Mouse (Mus musculus): ENCODE results near the gene Prkar1b. TPM values are rescaled to one million over a fixed set of nuclear protein-coding genes. Genes with fewer than 3 reads are reported as not detected.

The Prkar1b gene
- polyA plus RNA-seq, 1 experiment from 2014 or later = 50.4 TPM

GRCm38 (mm10) chr5:138993371-138994107, 156.3 kb downstream of the Prkar1b start:
- no peaks in the 10 kb centered on the region for H3K36me3 ChIP-seq
- peak overlapping the region; percentile 59 for H3K4me3 ChIP-seq
- H3K4me2 ChIP-seq (replicated peaks) = peak overlapping the region; percentile 94
- peaks cover 66% of the 10 kb centered on the region for H3K4me1 ChIP-seq
- H3K27me3 ChIP-seq = peaks cover 88% of the 10 kb centered on the region
- no peaks in the 10 kb centered on the region for H3K9me3 ChIP-seq
- no peak overlapping the region for H3K27ac ChIP-seq (replicated peaks)
- under 1% methylated on average over 39 of the region's 40 CpGs for WGBS
- H3K9ac ChIP-seq (replicated peaks) = peak overlapping the region; percentile 68
- ATAC-seq (ENCODE audit: low FRiP score, low read depth) = no peak

GRCm38 (mm10) chr5:138992611-138993370, 157.0 kb downstream of the Prkar1b start:
- Histone ChIP-seq H3K9me3 (no peaks in the 10 kb centered on the region), H3K4me1 (peaks cover 64% of the 10 kb centered on the region), H3K9ac (replicated peaks) (peak overlapping the region; percentile 68; the same call in 1 of the 2 replicates), H3K27ac (replicated peaks) (no peak overlapping the region), H3K27me3 (peaks cover 81% of the 10 kb centered on the region), H3K4me3 (peak overlapping the region; percentile 59), H3K36me3 (no peaks in the 10 kb centered on the region), H3K4me2 (replicated peaks) (peak overlapping the region; percentile 94)
- WGBS = 2% methylated on average over 59 of the region's 59 CpGs
- ATAC-seq (ENCODE audit: low FRiP score, low read depth) = no peak

- Histone ChIP-seq H3K9ac (replicated peaks) (no peak overlapping the region), H3K4me2 (replicated peaks) (no peak overlapping the region), H3K27me3 (peaks cover 70% of the 10 kb centered on the region), H3K9me3 (no peaks in the 10 kb centered on the region), H3K27ac (replicated peaks) (no peak overlapping the region), H3K36me3 (no peaks in the 10 kb centered on the region), H3K4me3 (no peak overlapping the region), H3K4me1 (peaks cover 54% of the 10 kb centered on the region)
- WGBS = 5% methylated on average over 4 of the region's 4 CpGs
- ATAC-seq (ENCODE audit: low FRiP score, low read depth) = no peak
Observed at GRCm38 (mm10) chr5:138991734-138992133, 158.1 kb downstream of the Prkar1b start.

- H3K9ac ChIP-seq (replicated peaks) = no peak overlapping the region
- no peaks in the 10 kb centered on the region for H3K9me3 ChIP-seq
- peaks cover 61% of the 10 kb centered on the region for H3K27me3 ChIP-seq
- H3K4me2 ChIP-seq (replicated peaks) = no peak overlapping the region
- H3K27ac ChIP-seq (replicated peaks) = no peak overlapping the region
- H3K4me1 ChIP-seq = peaks cover 45% of the 10 kb centered on the region
- no peaks in the 10 kb centered on the region for H3K36me3 ChIP-seq
- no peak overlapping the region for H3K4me3 ChIP-seq
- no peak for ATAC-seq (ENCODE audit: low FRiP score, low read depth)
- 63% methylated on average over 7 of the region's 7 CpGs for WGBS
Observed at GRCm38 (mm10) chr5:138990659-138991380, 159.0 kb downstream of the Prkar1b start.

DNA sequence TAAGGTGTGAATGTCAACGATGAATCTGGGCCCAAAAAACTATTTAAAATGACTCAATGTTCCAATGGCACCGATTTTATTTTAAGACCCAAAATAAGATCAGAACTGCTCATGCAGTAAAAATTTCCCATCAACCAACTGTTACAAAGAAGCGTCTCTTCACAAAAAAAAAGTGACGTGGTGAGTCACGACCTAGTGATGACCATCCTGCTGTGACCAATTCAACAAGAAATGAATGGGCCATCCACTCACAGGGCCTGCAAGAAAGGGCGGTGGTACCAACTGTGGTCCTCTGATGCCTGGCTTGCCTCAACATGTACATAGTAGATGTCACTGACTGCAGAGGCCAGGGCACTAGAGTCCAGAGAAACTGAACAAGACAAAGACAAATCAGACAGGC, 160.2 kb downstream of the Prkar1b start:
- peaks cover 50% of the 10 kb centered on the region for H3K27me3 ChIP-seq
- WGBS = 72% methylated on average over 6 of the region's 6 CpGs

GRCm38 (mm10) chr5:138988764-138989163, 161.0 kb downstream of the Prkar1b start:
- no peak overlapping the region for H3K4me3 ChIP-seq
- H3K27me3 ChIP-seq = peaks cover 42% of the 10 kb centered on the region
- no peaks in the 10 kb centered on the region for H3K36me3 ChIP-seq
- WGBS = 47% methylated on average over 9 of the region's 9 CpGs
- no peak overlapping the region for H3K9ac ChIP-seq (replicated peaks)
- peaks cover 32% of the 10 kb centered on the region for H3K4me1 ChIP-seq
- no peaks in the 10 kb centered on the region for H3K9me3 ChIP-seq
- no peak overlapping the region for H3K4me2 ChIP-seq (replicated peaks)
- no peak overlapping the region for H3K27ac ChIP-seq (replicated peaks)
- ATAC-seq (ENCODE audit: low FRiP score, low read depth) = no peak

More for the DNA sequence above, 160.2 kb downstream of the Prkar1b start:
- ATAC-seq (ENCODE audit: low FRiP score, low read depth) = no peak
- Histone ChIP-seq H3K9ac (replicated peaks) (no peak overlapping the region), H3K9me3 (no peaks in the 10 kb centered on the region), H3K4me2 (replicated peaks) (no peak overlapping the region), H3K27ac (replicated peaks) (no peak overlapping the region), H3K36me3 (no peaks in the 10 kb centered on the region), H3K4me1 (peaks cover 40% of the 10 kb centered on the region), H3K4me3 (no peak overlapping the region)

GRCm38 (mm10) chr5:138987994-138988393, 161.8 kb downstream of the Prkar1b start:
- WGBS = 73% methylated on average over 10 of the region's 10 CpGs
- H3K4me2 ChIP-seq (replicated peaks) = no peak overlapping the region
- peaks cover 34% of the 10 kb centered on the region for H3K27me3 ChIP-seq
- H3K4me3 ChIP-seq = no peak overlapping the region
- no peak overlapping the region for H3K9ac ChIP-seq (replicated peaks)
- ATAC-seq (ENCODE audit: low FRiP score, low read depth) = no peak
- no peak overlapping the region for H3K27ac ChIP-seq (replicated peaks)
- H3K36me3 ChIP-seq = no peaks in the 10 kb centered on the region
- H3K4me1 ChIP-seq = peaks cover 24% of the 10 kb centered on the region
- H3K9me3 ChIP-seq = no peaks in the 10 kb centered on the region

- no peak overlapping the region for H3K4me2 ChIP-seq (replicated peaks)
- no peak overlapping the region for H3K4me3 ChIP-seq
- no peak overlapping the region for H3K9ac ChIP-seq (replicated peaks)
- no peak for ATAC-seq (ENCODE audit: low FRiP score, low read depth)
- no peaks in the 10 kb centered on the region for H3K27me3 ChIP-seq
- 89% methylated on average over 4 of the region's 9 CpGs for WGBS
- H3K36me3 ChIP-seq = no peaks in the 10 kb centered on the region
- H3K4me1 ChIP-seq = no peaks in the 10 kb centered on the region
- no peaks in the 10 kb centered on the region for H3K9me3 ChIP-seq
- H3K27ac ChIP-seq (replicated peaks) = no peak overlapping the region
Observed at GRCm38 (mm10) chr5:138981921-138982320, 167.9 kb downstream of the Prkar1b start.

DNA sequence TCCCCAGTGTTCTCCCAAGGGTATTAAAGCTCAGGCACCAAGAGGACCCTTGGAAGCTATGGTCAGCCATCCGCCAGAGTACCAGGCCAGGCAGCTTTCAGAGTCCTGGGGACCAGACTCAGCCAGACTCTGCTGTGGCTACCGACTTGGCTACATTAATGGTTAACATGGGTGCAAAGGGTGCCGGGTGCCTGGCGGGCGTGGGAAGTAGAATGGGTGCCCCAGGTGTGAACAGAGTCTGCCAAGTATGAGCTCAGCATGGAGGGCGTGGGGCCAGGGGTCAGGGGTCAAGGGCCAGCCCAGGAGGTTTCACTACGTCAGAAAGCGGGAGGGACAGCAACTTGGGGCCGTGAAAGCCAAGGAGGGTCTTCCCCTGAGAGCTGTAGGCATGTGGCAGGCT, 169.2 kb downstream of the Prkar1b start:
- Histone ChIP-seq H3K9ac (replicated peaks) (no peak overlapping the region), H3K36me3 (no peaks in the 10 kb centered on the region), H3K27me3 (no peaks in the 10 kb centered on the region), H3K4me1 (no peaks in the 10 kb centered on the region), H3K4me3 (no peak overlapping the region), H3K4me2 (replicated peaks) (no peak overlapping the region), H3K9me3 (no peaks in the 10 kb centered on the region), H3K27ac (replicated peaks) (no peak overlapping the region)
- 86% methylated on average over 9 of the region's 9 CpGs for WGBS
- ATAC-seq (ENCODE audit: low FRiP score, low read depth) = no peak

DNA sequence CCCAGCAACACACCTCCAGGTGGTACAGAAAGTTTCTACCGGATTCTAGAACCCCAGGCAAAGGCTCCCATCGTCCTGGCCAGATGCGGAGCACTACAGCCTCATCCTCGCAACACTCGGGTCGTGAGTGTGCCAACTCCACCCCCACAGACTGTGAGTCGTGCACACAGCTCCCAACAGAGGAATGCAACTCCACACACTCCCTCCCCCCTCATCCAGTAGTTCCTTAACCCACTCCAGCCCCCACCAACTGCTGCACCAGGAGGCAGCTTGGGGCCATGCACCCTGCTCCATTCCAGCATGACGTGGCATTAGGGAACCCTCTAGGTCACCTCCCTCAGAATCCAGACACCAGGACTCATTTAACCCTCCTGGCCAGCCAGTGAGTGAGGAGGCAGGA, 170.0 kb downstream of the Prkar1b start:
- no peak overlapping the region for H3K4me3 ChIP-seq
- no peak overlapping the region for H3K27ac ChIP-seq (replicated peaks)
- no peaks in the 10 kb centered on the region for H3K27me3 ChIP-seq
- no peaks in the 10 kb centered on the region for H3K4me1 ChIP-seq
- no peak overlapping the region for H3K4me2 ChIP-seq (replicated peaks)
- no peaks in the 10 kb centered on the region for H3K36me3 ChIP-seq
- H3K9ac ChIP-seq (replicated peaks) = no peak overlapping the region
- ATAC-seq (ENCODE audit: low FRiP score, low read depth) = no peak
- WGBS = 88% methylated on average over 8 of the region's 8 CpGs
- no peaks in the 10 kb centered on the region for H3K9me3 ChIP-seq

DNA sequence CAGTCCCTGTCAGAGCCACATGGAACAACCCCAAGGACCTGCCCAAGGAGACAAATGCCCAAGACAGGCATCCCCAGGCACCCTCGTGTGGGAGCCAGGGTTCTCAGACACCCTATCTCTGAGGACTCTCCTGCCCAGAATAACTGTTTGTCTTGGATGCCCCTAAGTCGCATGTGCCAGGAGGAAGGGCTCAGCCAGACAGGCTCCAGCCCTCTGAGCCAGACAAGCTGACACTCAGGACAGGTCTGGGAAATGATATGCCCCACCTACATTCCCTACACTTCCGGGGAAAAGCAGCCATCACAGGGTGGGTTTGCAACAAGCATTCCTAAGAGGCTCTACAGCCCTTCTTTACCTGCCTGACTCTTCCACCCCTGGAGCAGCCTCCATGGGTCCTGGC, 172.0 kb downstream of the Prkar1b start:
- H3K27ac ChIP-seq (replicated peaks) = no peak overlapping the region
- H3K4me2 ChIP-seq (replicated peaks) = no peak overlapping the region
- H3K27me3 ChIP-seq = no peaks in the 10 kb centered on the region

More for the DNA sequence above, 172.0 kb downstream of the Prkar1b start:
- 60% methylated on average over 3 of the region's 3 CpGs for WGBS
- Histone ChIP-seq H3K36me3 (no peaks in the 10 kb centered on the region), H3K4me1 (no peaks in the 10 kb centered on the region), H3K4me3 (no peak overlapping the region), H3K9me3 (no peaks in the 10 kb centered on the region), H3K9ac (replicated peaks) (no peak overlapping the region)
- no peak for ATAC-seq (ENCODE audit: low FRiP score, low read depth)

Measured in midbrain, embryonic 12.5 days (tissue).